Mouse (Mus musculus): Measurements from ENCODE around the gene Gnb3. TPM values are rescaled to one million over a fixed set of nuclear protein-coding genes. Genes with fewer than 3 reads are reported as not detected.
"Not testable (repeated sequence)": the region's sequence is repeated elsewhere in the genome, so short reads cannot be mapped to it uniquely, and the experiment has no call there.

Gene Gnb3
- total RNA-seq, 1 experiment from 2014 or later = 0.70 TPM

DNA sequence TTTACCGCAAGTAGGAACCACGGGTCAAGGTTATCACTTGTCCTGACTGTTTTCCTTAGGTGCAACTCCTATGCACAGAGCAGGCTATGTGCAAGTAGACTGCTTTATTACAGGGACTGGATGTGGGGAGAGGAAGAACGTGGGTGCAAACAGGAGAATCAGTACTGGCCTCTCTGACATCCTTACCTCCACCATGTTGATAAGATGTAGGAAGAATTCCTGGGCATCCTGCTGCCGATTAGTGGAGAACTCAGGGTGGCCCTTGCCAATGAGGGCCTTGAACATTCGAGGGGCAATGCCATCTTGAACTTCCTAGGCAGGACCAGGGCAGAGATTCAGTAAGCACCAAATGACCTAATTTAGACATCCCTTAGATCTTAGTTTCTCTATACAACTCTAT is 19.2 kb downstream of the Gnb3 start:
- no peak for ATAC-seq (ENCODE audit: extremely low read depth, insufficient number of reproducible peaks, low FRiP score, poor library complexity, severe bottlenecking)

DNA sequence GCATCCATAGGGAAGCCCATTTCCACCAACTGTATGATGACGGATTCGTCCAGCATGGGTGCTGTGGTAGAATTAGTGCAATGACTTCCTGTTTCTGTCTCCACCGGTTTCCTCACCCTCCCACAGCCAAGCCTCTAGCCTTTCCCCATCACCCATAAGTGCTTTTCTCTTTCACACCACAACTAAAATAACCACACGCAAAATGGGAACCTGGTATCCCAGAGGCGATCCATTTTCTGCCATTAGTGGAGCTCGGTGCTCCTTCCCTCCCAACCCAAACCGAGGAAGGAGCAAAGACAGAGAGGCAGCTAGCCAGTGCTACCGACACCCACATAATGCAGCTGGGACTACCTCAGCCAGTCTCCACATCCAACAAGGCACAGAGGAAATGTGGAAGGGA is 22.1 kb downstream of the Gnb3 start:
- peak; percentile 38; the same call in 1 of the 2 replicates for ATAC-seq (ENCODE audit: extremely low read depth, insufficient number of reproducible peaks, low FRiP score, poor library complexity, severe bottlenecking)

DNA sequence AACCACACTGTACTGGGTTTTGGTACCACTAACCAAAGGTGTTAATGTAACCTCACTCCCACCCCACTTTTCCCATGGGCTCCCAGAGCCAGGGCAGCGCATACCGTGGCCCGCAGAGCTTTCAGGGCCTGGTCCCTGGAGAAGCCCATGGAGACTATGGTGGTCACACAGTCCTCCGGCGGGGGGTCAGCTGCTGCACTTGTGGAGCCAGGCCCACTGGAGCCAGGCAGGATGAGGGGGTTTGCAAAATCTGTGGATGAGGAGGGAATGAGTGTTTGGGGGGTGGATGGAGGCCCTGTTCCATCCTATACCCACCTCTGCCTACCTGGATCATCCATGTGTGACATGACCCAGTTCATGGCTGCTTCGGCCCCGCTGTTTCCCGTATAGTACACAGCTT is 22.5 kb downstream of the Gnb3 start:
- no peak for ATAC-seq (ENCODE audit: extremely low read depth, insufficient number of reproducible peaks, low FRiP score, poor library complexity, severe bottlenecking)

DNA sequence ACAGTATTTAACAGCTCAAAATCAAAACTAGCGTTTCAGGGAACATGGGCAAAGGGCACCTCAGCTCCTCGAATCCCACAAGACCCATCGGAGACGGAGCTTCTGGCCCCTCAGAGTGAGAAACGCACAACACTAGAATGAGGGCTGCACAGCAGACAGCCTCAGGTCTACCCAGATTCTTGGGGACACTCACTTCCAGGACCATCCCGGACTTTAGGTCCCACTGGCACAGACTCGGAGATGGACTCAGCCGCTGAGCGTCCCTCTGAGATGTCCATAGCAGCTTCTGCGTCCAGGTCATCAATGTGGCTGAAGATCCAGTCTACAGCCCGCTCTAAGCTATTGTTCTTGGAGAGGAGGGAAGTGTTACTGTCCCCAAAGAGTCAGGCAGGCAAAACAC is 22.9 kb downstream of the Gnb3 start:
- ATAC-seq (ENCODE audit: extremely low read depth, insufficient number of reproducible peaks, low FRiP score, poor library complexity, severe bottlenecking) = no peak

DNA sequence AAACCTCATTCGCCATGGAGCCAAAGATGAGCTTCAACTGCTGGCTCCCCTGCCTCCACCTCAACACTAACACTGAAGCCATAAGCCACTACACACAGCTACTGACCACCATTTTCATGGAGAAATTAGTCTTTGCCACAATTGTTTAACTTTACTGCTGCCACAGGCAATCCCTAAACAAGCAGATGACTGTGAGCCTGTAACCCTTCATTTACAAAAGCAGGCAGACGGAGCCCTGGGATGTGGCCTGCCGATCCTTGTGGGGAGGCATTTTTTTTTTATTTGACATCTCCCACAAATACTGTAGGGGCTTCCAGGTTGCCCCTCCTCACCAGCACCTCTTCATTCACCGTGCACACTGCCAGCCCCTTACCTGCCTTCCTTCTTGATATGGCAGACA is 23.5 kb downstream of the Gnb3 start:
- no peak for ATAC-seq (ENCODE audit: extremely low read depth, insufficient number of reproducible peaks, low FRiP score, poor library complexity, severe bottlenecking)

DNA sequence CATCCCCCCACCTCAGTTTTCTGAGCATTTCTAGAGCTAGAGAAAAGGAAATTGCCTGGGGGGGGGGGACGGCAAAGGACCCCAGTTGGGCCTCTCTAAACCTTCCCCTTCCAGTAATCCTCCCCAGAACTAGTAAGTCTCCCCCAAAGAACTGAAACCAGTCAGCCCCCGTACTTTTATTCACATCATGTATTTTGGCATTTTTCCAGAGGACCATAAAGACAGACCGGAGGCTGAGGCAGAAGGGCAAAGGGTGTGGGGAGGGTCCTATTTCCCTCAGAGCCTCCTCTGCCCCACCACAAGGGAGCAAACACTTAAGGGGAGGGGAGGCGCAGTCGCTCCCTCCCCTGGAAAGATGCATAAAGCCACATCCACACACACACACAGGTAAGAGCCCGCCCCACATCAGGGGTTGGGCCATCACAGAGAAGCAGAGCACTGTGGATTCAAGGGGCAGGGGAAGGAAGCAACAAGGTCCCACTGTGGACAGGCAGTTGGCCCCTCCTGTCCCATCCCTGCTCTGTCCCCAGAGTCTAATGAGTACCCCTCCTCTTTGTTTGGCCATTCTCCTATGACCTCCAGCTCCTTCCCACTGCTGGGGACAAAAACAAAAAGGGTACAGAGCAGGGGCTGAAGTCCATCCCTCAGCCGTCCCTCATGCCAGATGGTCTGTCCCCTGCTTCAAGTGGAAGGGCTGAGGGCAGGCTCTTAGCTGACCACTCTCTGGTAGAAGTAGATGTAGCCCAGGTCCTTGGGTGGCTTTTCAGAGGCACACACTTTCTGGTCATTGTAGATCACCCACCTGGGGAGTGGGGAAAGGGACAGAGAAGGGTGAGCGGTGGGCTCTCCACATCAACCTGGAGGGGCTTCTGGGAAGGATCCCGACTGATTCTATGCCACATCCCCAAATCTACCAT is 25.0 kb downstream of the Gnb3 start:
- ATAC-seq (ENCODE audit: extremely low read depth, insufficient number of reproducible peaks, low FRiP score, poor library complexity, severe bottlenecking) = no peak

DNA sequence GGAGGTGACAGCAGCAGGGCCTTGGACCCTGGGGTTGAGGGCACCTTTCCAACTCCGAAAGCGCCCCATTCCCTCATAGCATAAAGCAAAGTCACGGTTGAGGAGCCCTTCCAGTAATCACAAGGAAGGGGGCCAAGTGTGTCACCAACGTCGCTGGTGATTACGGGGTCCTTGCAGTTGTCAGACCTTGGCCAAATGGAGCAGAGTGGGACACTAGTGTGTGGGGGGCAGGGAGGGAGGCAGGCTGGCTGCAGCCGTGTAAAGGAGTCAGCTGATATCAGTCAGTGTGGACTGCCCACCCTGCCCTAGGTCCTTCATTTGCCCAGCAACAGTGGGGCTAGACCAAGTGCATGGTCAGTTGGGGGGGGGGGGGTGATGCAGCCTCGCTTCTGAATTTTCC is 25.6 kb downstream of the Gnb3 start:
- ATAC-seq (ENCODE audit: extremely low read depth, insufficient number of reproducible peaks, low FRiP score, poor library complexity, severe bottlenecking) = no peak

DNA sequence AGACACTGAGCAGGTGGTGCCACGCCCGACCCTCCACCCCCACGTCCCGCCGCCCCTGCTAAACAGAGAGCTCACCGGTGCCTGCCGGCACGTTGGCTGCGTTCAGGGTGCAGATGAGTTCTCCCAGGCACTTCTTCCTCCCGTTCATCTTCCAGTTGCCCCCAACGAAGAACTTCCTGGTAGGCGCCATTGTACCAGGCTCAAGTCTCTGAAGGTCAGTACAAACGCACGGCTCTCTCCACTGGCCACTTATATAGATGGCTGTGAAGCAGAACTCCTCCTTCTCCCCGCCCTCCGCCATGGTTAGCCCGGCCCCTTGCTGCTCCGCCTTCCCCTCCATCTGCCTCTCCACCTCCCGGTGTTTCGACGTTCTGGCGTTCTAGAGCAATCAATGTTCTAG is 26.1 kb downstream of the Gnb3 start, which contains the start of gene Tpi1:
TSS of gene Tpi1 (minus strand) at position 364 of the 400 bp plus-strand sequence.
- ATAC-seq (ENCODE audit: extremely low read depth, insufficient number of reproducible peaks, low FRiP score, poor library complexity, severe bottlenecking) = peak; percentile 84

DNA sequence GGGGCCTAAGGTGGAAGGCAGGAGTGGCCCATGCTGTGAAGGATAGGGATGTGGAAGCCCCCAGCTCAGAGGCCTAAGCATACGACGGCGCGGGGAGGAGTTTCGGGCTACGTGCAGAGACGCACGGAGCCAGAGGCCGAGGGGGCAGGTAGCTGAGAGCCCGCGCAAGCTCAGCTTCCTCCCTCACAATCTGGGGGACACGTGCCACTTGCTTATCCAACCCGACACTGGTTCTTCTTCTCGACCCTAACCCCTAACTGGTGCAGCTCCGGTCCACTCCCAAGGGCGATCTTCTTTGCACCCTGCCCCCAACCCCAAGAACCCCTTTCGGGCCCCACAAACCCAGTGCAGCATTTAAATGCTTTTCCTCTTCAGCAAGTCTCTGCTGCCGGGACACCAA is 26.6 kb downstream of the Gnb3 start:
- ATAC-seq (ENCODE audit: extremely low read depth, insufficient number of reproducible peaks, low FRiP score, poor library complexity, severe bottlenecking) = peak; percentile 18; the same call in 1 of the 2 replicates

DNA sequence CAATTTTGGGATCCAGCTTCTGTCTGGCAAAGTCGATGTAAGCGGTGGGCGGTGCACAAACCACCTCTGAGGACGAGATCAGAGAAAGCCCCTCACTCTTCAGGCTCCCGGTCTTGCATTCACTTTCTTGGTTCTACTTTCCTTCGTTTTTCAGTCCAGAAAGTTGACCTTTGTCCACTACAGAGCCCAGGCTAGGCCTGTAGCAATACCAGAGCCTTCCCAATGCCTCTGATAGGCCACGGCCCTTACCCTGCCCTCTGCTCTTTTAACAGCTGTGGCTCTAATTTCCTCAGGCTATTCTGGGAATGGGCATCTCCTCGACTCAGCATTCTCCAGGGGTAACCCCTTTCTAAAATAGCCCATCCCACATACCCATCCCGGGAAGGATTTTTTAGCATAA is 27.2 kb downstream of the Gnb3 start:
- no peak for ATAC-seq (ENCODE audit: extremely low read depth, insufficient number of reproducible peaks, low FRiP score, poor library complexity, severe bottlenecking)

DNA sequence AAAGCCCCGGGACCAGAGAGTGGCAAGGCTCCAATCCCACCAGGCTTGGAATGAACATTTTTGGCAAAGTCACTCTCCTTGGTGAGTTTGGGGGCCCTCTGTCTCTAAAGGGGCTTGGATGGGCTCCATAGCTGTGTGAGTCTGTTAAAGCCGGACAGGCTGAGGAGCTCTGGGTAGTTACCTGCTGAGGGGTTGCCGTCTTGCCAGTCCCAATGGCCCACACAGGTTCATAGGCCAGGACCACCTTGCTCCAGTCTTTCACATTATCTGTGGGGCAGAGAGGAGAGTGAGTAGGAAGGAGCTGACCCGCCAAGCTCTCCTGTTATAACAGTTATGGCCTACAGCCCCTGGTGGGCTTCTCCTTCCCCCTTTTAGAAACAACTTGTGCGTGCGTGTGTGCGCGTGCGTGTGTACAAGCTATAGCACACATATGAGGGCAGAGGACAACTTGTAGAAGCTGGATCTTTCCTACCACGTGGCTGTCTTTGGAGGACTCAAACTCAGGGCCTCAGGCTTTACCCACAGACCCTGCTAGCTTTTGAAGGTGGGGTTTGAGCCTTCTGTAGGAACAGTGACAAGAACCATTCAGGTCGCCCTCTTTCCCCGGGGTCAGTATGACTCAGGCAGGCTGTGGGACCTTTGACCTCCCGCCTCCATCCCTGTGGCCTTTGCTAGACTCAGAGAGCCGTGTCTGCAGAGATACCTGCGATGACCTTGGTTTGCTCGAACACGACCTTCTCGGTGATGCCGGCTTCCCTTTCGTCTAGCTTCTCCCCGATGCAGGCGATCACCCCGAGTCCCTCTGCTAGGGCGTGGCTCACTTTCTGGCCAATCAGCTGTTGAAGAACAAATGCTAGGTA is 28.1 kb downstream of the Gnb3 start:
- ATAC-seq (ENCODE audit: extremely low read depth, insufficient number of reproducible peaks, low FRiP score, poor library complexity, severe bottlenecking) = no peak

DNA sequence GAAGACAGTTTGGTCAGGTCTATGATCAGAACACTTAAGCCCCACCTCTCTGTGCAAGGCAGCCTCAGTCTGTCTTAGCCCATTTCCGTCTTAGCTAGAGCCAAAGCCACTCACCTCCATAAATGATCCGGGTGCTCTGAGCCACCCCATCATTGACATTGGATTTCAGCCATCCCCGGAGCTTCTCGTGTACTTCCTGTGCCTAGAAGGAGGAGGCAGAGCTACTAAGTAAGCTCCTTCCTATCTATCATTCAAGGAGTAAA is 28.7 kb downstream of the Gnb3 start:
- no peak for ATAC-seq (ENCODE audit: extremely low read depth, insufficient number of reproducible peaks, low FRiP score, poor library complexity, severe bottlenecking)

DNA sequence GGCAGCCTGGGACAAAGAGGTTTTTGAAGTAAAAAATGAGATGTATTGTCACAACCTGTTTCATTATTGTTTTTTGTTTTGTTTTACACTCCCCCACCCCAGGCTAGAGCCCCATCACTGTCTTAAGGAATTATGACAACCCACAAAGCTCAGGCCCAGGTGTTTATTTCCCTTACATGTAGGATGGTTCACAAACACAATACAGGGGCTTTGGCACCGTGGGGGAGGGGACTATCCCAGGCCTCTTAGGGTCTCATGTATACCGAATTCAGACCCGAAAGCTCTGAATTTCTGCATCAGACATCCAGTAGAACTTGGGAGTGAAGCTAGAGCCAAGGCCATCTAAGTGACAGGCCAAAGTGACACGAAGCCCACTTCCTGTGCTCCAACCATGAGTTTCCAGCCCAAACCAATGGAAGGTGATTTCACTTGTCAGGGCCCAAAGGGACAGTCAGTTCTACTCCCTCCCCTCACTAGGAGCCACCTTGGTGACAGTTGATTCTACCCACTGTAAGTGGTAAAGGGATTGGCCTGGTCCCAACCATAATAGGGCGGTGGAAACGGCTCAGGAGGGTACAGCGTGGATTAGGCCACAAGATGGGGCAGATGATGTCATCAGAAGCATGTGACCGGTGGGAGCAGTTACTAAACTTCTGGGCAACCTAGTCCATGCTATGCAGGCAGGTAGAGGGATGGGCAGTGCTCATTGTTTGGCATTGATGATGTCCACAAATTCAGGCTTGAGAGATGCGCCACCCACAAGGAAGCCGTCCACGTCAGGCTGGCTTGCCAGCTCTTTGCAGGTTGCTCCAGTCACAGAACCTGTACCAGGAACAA is 29.3 kb downstream of the Gnb3 start:
- not testable (repeated sequence) for ATAC-seq (ENCODE audit: extremely low read depth, insufficient number of reproducible peaks, low FRiP score, poor library complexity, severe bottlenecking)

DNA sequence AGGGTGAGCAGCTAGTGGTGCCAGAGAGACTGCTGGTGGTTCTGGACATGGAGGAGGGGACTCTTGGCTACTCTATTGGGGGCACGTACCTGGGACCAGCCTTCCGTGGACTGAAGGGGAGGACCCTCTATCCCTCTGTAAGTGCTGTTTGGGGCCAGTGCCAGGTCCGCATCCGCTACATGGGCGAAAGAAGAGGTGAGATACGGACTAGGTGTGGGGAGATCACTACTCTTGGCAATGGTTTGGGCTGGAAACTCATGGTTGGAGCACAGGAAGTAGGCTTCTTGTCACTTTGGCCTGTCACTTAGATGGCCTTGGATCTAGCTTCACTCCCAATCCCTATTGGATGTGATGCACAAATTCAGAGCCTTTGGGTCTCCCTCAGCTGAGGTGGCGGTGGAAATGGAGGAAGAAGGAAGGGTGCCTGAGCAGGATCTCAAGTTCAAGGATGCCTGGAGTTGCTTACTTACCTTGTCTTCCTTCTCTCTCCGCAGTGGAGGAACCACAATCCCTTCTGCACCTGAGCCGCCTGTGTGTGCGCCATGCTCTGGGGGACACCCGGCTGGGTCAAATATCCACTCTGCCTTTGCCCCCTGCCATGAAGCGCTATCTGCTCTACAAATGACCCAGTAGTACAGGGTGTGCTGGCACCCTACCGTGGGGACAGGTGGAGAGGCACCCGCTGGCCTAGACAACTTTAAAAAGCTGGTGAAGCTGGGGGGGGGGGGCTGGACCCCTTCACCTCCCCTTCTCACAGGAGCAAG is 30.1 kb downstream of the Gnb3 start:
- ATAC-seq (ENCODE audit: extremely low read depth, insufficient number of reproducible peaks, low FRiP score, poor library complexity, severe bottlenecking) = no peak

DNA sequence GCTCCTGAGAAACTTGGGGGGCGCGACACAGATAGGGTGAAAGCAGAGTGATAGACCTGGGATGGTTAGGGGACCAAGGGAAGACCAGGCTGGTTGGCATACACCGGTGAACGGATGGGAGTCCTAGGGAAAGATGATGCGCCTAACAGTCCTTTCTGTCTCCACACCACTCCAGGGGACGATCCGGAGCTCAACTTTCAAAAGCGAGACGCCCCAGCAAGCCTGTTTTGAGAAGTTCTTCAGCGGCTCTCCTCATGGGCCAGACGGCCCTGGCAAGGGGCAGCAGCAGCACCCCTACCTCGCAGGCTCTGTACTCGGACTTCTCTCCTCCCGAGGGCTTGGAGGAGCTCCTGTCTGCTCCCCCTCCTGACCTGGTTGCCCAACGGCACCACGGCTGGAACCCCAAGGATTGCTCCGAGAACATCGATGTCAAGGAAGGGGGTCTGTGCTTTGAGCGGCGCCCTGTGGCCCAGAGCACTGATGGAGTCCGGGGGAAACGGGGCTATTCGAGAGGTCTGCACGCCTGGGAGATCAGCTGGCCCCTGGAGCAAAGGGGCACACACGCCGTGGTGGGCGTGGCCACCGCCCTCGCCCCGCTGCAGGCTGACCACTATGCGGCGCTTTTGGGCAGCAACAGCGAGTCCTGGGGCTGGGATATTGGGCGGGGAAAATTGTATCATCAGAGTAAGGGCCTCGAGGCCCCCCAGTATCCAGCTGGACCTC is 30.9 kb downstream of the Gnb3 start:
- ATAC-seq (ENCODE audit: extremely low read depth, insufficient number of reproducible peaks, low FRiP score, poor library complexity, severe bottlenecking) = peak; percentile 25; the same call in 1 of the 2 replicates

DNA sequence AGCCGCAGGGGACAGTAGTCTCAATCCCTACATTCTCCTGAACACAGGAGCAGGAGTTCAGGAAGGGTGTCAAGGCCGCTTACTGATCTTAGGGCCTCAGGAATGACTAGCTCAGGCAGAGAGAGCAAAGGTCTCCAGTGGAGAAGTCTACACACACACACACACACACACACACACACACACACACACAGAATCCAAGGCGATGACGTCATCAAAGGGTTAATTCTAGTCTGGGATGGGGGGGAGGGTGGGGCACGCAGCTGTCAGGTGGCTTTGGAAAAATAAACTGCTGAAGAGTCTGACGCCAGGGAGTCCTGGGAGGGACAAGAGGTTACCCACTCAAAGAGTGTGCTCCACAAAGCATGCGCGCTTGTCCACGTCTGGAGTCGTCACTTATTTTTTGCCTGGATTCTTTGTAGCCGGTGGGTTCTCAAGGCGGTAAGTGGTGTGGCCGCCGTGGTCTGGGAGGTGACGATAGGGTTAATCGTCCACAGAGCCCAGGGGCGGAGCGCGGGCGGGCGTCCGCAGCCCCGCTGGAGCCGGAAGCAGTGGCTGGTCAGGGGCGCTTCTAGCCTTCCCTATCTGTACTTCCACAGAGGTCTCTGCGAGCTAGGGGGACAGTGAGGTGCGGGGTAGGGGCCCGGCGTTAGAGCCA is 31.6 kb downstream of the Gnb3 start, which contains the start of gene Spsb2:
TSS of gene Spsb2 (plus strand) at position 304 of the 655 bp plus-strand sequence.
- ATAC-seq (ENCODE audit: extremely low read depth, insufficient number of reproducible peaks, low FRiP score, poor library complexity, severe bottlenecking) = peak; percentile 20; the same call in 1 of the 2 replicates

DNA sequence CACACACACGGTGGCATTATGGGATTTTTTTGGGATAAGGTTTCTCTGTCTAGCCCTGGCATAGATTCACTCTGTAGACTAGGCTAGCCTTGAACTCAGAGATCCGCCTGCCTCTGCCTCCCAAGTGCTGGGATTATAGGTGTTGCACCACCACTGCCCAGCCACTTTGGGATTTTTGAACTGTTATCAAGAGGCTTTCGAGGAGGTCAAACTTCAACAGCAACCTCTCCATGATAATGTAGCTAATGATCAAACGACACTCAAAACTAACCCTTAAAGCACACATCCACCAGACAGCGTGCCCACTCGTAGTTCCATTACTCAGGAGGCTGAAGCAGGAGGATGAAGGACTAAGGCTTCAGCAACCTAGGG is 32.1 kb downstream of the Gnb3 start:
- no peak for ATAC-seq (ENCODE audit: extremely low read depth, insufficient number of reproducible peaks, low FRiP score, poor library complexity, severe bottlenecking)

Measured in neutrophil, adult 5-6 weeks (primary cell).